Mouse (Mus musculus): ENCODE results near the gene Prkar1a.
A peak's percentile ranks its signal among the peaks of the same experiment; 100 is the strongest.
"Not testable (repeated sequence)": the region's sequence is repeated elsewhere in the genome, so short reads cannot be mapped to it uniquely, and the experiment has no call there.

The Prkar1a gene

GRCm38 (mm10) chr11:109641498-109642222 is 7.5 kb upstream of the Prkar1a start:
- no peak for DNase-seq (ENCODE audit: low read depth, low spot score)

GRCm38 (mm10) chr11:109648510-109648909 is 695 bp upstream of the Prkar1a start:
- DNase-seq (ENCODE audit: low read depth, low spot score) = no peak

DNA sequence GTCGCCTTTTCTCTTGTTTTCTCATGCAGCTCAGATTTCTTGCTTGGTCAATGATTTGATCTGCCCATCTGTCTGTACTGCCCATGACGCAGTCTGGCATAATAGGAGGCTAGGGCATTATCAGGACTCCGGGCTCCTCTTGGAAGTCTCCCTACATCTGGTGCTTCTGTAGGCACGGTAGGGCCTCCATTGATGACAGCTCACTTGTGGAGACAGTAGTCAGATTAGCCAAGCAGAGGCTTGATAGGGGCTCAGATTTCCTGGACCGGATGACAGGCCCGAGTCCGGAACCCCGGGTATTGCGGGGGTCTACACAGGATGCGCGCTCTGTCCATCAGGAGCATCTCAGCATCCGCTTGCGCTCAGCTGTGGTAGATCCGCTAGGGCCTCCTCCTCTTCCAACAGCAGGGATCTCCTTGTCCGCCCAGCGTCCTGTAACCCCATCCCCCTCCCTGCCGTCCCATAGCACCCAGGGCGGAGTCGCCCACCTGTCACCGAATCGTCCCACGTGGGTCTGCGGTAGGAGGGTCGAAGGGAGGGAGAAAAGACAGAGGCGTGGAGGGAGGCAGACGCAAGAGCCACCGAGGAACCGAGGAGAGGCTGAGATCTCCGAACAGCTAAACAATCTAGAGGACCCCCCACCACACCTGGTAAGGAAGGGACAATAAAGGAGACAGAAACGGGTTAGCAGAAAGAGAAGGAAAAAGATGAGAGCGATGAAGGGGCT is 933 bp downstream of the Prkar1a start:
- peak; percentile 56 for DNase-seq (ENCODE audit: low read depth, low spot score)

- DNase-seq (ENCODE audit: low read depth, low spot score) = peak; percentile 82
Measured at GRCm38 (mm10) chr11:109650788-109651565, 1.8 kb downstream of the Prkar1a start.

GRCm38 (mm10) chr11:109651566-109652024 is 2.4 kb downstream of the Prkar1a start:
- no peak for DNase-seq (ENCODE audit: low read depth, low spot score)

DNA sequence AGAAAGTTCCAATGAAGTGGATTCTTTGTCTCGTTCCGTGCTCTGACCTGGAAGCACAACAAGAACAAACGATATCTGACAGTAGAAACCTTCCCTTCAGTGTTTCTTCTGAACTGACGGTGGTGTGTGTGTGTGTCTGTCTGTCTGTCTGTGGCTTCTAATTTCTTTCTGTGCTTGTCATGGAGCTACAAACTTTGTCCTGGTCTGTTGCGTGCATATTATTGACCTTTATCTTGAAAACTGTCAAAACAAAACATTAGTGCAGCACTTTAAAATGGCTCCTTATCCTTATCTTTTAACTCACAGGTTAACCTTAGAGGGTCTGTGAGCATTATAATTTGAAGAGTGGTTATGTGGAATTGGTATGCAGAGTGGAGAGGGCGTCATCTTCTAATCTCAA is 3.3 kb downstream of the Prkar1a start:
- DNase-seq (ENCODE audit: low read depth, low spot score) = no peak

DNA sequence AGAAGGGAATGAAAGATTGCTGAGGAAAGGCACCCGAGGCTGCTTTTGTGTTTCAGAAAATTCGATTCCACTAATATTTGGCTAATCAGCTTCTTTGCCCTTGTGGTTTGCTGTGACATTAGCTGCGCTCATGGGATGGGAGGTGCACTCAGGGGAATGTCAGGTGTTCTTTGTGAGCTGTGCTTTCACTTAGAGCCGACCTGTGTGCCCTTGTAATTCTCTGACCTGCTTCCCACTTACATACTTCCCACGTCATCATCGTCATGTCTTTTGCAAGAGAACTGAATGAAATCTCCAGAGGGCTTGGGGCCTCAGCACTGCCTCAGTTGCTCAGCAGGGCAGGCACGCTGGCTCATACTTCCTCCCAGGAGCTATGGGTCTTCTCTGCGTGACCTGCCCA is 4.0 kb downstream of the Prkar1a start:
- no peak for DNase-seq (ENCODE audit: low read depth, low spot score)

DNA sequence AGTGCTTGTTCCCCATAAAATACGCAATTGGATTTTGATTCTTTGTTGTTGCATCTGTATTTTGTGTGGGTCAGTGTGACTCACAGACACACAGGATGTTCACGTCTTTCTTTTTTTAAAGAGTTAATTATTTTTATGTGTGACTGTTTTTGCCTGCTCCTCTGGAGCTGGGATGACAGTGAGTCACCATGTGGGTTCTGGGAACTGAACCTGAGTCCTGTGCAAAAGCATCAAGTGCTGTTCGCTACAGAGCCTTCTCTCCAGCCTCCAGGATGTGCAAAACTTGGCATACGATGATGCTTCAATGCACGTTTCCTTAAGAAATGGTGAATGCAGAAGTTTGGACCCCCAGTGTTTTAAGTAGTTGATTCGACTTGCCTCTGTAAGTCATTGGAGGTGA is 5.4 kb downstream of the Prkar1a start:
- no peak for DNase-seq (ENCODE audit: low read depth, low spot score)

DNA sequence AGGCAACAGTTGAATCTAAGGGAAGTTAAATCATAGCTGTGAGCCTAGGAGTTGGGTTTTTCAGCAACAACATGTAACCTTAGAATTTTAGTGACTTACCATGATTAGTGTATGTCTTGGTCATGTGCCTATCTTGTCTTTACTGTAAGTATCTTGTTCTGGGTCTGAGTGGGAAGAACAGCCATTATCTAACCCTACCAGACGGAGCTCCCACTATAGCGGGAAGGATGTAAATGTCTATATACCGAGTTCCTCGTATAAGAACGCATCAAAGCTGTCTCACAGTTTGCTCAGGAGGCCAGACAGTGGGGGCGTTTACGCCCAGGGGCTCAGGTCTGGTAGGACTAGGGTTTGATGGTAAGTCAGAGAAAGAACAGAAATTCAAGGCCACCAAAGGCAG is 7.0 kb downstream of the Prkar1a start:
- DNase-seq (ENCODE audit: low read depth, low spot score) = no peak

- DNase-seq (ENCODE audit: low read depth, low spot score) = not testable (repeated sequence)
Measured at GRCm38 (mm10) chr11:109660526-109660925, 11.3 kb downstream of the Prkar1a start.

- no peak for DNase-seq (ENCODE audit: low read depth, low spot score)
Measured at GRCm38 (mm10) chr11:109664293-109664692, 15.1 kb downstream of the Prkar1a start.

GRCm38 (mm10) chr11:109665424-109665823 is 16.2 kb downstream of the Prkar1a start:
- DNase-seq (ENCODE audit: low read depth, low spot score) = no peak

GRCm38 (mm10) chr11:109666411-109666810 is 17.2 kb downstream of the Prkar1a start:
- DNase-seq (ENCODE audit: low read depth, low spot score) = no peak

DNA sequence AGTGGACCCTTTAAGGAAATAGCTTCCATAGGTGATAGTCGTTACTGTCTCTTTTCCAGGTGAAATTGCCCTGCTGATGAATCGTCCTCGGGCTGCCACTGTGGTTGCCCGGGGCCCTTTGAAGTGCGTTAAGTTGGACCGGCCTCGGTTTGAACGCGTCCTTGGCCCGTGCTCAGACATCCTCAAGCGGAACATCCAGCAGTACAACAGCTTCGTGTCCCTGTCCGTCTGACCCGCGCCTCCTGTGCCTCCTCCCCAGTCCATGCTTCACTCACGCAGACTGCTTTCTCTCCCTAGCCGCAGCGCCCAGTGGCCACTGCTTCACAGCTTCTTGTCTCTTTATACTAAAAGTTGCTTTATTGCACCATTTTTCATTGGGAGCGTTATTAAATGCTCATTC is 18.2 kb downstream of the Prkar1a start:
- DNase-seq (ENCODE audit: low read depth, low spot score) = no peak

DNA sequence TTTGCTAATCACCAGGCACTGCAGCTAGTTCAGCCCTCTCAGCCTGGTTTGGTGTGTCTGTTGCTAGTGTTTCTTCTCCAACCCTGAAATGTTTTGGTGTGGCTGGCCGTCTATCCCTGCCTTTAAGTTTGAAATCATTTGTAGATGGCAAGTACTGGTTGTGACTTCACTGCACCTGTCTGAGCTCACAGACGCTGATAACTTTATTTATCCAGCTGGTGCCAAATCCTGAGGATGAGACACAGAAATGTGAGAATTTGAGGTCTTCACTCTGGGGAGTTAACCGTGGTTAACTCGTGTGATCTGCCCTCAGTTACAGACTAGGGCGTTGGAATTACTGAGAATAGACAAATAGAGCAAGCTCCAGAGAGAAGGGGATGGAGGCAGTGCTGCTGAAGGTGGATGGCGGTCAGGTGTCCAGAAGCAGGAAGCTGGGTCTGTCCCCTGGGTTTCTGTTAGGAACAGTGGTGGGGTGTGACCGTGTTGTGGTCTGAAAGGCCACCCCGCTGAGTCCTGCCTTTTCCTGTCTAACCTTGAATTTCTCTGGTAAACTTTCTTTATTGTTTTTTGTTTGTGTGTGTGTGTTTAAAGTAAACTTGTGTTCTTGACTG is 19.0 kb downstream of the Prkar1a start:
- DNase-seq (ENCODE audit: low read depth, low spot score) = no peak

DNA sequence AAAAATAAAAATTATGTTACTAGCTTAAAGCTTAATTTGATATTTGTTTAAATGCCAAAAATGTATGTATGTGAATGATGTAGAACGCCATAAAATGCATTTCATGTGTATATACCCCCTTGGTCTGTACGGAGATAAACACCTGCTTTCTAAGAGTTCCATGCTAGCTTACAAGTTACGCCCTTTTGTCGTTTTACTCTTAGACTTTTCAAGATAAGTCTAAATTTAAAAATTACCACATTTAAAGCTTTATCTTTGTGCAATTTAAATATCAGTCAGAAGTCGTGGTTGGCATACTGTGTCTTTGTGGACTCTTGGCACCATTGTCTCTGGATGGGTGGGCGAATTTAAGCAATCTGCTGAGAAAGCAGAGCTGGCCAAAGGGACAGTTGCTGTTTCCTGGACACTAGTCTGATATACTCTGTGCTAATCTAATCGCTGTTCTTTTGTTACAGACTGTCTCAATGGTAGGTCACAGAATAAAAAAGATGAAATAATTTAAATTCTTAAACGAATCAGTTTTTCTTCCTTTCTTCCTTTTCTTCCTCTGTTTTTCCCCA is 20.0 kb downstream of the Prkar1a start:
- DNase-seq (ENCODE audit: low read depth, low spot score) = no peak

GRCm38 (mm10) chr11:109670026-109670916 is 21.1 kb downstream of the Prkar1a start:
- DNase-seq (ENCODE audit: low read depth, low spot score) = no peak

DNA sequence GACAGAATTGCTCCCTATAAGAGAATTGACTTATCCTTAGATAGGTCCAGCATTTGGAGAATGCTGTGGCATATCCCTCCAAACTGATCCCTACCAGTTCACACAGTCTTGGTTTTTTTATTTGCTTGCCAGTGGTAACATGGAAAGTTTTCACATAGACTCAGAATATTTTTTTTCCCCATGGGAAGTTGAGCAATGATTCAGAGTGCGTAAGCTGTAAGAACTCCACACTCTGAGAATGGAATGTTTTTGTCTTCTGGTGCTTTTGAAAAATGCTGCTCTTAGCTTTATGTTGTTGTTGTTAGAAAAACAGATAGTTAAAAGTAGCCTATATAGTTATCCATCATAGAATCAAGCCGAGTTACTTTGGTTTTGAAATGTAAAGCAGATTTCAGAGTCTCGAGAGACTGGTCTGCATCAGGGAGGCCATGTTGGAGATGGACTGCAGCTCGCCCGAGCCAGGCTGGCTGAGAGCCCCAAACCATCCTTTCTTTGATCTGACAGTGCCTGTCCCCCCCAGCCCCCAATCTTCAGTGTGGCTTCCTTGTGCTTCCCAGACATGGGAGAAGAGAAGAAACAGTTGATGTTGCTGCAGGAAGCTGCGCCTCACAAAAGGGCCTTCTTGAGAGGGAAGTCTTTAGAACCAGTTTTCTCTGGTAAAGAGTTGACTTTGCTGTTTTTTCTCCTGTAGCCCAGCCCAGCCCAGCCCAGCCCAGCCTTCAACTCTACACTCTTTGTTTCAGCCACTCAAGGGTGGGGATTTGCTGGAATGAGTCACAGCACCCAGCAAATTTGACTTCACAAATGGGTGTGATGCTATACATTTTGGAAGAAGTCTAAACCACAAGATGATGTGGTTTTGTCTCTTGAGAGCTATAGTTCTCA is 22.2 kb downstream of the Prkar1a start:
- no peak for DNase-seq (ENCODE audit: low read depth, low spot score)

GRCm38 (mm10) chr11:109672021-109672324 is 22.8 kb downstream of the Prkar1a start:
- DNase-seq (ENCODE audit: low read depth, low spot score) = no peak

GRCm38 (mm10) chr11:109672396-109672795 is 23.2 kb downstream of the Prkar1a start:
- no peak for DNase-seq (ENCODE audit: low read depth, low spot score)
